Mouse (Mus musculus): ENCODE results near the gene Adat3. TPM values are rescaled to one million over a fixed set of nuclear protein-coding genes. Genes with fewer than 3 reads are reported as not detected.
"Not testable (repeated sequence)": the region's sequence is repeated elsewhere in the genome, so short reads cannot be mapped to it uniquely, and the experiment has no call there.

Gene Adat3
- total RNA-seq, 2 experiments from 2014 or later, result 0.84 to 1.2 TPM

- peak; percentile 96 for DNase-seq (ENCODE audit: low spot score)
- intact Hi-C loops (cut with DNase I), result no loop called here
These were observed 25.2 kb upstream of the Adat3 start, which contains the start of gene Klf16 for GRCm38 (mm10) chr10:80577195-80578130. Gene Klf16 (minus strand): TSS chr10:80577321.

- DNase-seq (ENCODE audit: low spot score), result peak; percentile 77
- intact Hi-C loops (cut with DNase I), result no loop called here
These were observed 24.4 kb upstream of the Adat3 start for GRCm38 (mm10) chr10:80578131-80578750.

- no peak for DNase-seq (ENCODE audit: low spot score)
- intact Hi-C loops (cut with DNase I), result no loop called here
These were observed 23.8 kb upstream of the Adat3 start for GRCm38 (mm10) chr10:80578911-80579310.

- intact Hi-C loops (cut with DNase I), result no loop called here
- DNase-seq (ENCODE audit: low spot score), result no peak
These were observed 19.6 kb upstream of the Adat3 start for GRCm38 (mm10) chr10:80583047-80583446.

DNA sequence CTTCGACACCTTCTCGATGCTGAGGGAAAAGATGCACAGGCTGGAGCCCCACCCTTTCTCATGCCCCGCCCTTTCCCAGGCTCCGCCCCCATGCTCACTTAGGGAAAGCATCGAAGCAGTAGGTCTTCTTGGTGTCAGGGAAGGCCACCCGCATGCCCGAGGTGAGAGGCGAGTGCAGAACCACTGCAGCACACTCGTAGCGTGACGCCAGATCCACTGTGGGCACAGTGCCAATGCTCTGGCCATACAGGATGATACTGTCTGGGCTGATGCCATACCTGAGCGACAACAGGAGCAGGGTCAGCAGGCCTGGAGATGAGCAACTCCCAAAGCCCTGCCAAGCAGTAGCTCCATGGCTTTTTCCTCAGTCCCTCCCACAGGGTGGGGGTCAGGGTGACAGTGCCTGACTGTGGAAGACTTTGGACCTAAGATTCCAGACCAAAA lies 18.6 kb upstream of the Adat3 start:
- DNase-seq (ENCODE audit: low spot score), result no peak
- intact Hi-C loops (cut with DNase I), result no loop called here

DNA sequence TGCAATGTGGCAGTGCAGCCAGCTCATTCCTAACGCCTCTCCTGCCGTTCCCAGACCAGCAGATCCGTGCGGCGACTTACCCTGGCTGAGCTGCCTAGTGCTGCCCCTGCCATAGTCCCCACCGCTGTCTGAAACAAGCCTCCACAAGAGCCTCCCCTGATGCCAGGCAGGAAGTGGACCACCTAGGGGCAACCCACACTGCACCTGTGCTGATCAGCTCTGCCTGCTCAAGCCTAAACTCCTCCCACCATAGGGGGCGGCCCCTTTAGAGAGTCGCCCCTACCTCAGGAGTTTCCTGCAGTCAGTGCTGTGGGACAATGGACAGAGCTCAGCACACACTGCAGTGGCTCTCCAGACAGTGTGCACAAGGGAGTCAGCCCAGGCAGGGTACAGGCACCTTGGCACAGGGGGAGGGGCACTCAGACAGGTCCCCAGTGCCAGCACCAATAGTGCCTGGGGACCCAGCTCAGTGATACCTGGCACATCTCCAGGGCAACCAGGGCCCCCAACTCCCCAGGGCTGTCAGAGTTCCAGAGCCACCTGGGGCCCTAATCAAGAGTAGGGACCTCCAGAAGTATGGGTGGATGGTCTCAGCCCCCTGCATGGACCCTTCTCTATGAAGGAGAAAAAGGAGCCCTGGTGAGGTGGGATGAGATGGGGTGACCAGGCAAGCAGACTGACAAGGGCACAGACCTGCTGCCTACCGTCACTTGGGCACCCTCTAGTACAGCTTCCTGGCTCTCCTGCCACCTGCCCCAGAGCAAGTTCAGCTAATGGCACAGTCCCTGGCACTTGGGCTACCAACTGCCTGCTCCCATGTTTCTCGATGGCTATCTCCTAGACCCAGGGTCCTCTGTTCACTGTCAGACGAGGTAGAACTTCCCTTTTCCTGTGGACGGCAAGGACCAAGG lies 17.8 kb upstream of the Adat3 start:
- no peak for DNase-seq (ENCODE audit: low spot score)
- intact Hi-C loops (cut with DNase I), result no loop called here

GRCm38 (mm10) chr10:80585581-80585980 lies 17.1 kb upstream of the Adat3 start:
- intact Hi-C loops (cut with DNase I), result no loop called here
- DNase-seq (ENCODE audit: low spot score), result no peak

DNA sequence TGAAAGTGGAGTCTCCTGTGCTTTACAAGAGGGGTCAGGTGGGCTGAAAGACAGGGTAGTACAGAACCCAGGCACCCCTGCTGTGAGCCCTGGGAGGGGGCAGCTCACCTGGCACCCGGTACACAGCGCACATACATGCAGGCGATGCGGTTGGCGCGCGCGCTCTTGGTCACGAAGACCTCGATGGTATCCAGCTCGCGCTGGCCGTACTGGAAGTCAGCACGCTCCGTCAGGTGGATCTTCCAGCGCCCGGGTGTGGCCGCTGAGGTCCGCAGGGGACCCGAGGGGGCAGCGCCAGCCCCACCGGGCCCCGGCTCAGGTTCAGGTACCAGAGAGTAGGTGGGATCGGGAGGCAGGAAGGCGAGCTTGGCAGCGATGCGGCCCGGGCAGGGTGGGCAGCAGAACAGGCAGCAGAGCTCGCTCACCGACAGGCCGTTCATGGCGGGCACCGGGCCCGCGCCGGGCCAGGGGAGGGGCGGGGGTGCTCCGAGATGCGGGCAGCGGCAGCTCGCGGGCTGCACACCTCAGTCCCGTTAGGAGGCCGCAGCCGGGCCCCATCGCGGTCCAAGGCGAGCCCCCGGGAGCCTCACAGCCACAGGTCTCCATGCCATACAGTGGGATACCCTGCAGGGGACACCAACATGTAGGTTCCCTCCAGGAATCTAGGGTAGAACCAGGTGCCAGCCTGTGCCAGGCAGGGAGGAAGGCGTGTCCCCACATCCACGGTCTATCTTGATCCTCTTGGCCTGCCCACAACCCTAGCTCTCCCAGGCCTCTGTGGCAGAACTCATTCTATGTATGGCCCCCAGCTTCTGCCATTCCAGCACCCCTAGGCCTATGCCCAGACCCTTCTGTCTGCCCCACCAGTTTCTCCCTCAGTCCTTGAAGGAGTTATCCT lies 16.0 kb upstream of the Adat3 start:
- no peak for DNase-seq (ENCODE audit: low spot score)
- intact Hi-C loops (cut with DNase I), result no loop called here

- intact Hi-C loops (cut with DNase I), result no loop called here
- no peak for DNase-seq (ENCODE audit: low spot score)
These were observed 15.4 kb upstream of the Adat3 start for GRCm38 (mm10) chr10:80587305-80587657.

DNA sequence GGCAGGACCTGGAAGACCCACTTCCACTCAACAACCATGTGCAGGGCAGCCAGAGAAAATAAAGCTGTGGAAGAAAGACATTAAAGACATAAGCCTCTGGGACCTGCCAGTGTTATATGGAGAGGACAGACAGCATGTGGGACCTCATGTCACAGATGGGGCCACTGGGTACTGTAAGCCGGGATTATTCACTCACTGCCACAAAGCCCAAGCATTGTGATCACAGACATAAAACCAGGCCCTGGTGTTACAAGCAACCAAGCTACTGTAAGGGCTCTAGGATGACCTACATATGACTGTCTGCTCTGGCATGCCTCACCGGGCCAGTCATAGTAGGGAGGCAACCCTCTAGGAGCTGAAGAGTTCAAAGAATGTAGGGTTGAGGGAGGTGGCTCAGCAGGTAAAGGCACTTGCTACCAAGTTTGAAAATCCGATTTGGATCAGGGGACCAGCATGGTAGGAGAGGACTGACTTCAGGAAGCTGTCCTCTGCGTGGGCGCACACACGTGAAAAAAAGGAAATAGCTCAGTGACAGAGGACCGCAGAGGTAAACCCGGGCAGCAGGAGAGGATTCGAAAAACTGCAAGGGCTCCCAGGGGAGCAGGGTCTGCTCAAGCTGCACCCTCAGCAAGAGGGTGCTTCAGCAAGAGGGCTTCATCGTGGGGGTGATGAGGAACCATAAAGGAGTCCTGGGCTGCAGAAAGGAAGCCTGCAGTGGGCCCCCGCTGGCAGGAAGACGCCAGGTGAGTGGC lies 13.4 kb upstream of the Adat3 start:
- DNase-seq (ENCODE audit: low spot score), result no peak
- intact Hi-C loops (cut with DNase I), result no loop called here

DNA sequence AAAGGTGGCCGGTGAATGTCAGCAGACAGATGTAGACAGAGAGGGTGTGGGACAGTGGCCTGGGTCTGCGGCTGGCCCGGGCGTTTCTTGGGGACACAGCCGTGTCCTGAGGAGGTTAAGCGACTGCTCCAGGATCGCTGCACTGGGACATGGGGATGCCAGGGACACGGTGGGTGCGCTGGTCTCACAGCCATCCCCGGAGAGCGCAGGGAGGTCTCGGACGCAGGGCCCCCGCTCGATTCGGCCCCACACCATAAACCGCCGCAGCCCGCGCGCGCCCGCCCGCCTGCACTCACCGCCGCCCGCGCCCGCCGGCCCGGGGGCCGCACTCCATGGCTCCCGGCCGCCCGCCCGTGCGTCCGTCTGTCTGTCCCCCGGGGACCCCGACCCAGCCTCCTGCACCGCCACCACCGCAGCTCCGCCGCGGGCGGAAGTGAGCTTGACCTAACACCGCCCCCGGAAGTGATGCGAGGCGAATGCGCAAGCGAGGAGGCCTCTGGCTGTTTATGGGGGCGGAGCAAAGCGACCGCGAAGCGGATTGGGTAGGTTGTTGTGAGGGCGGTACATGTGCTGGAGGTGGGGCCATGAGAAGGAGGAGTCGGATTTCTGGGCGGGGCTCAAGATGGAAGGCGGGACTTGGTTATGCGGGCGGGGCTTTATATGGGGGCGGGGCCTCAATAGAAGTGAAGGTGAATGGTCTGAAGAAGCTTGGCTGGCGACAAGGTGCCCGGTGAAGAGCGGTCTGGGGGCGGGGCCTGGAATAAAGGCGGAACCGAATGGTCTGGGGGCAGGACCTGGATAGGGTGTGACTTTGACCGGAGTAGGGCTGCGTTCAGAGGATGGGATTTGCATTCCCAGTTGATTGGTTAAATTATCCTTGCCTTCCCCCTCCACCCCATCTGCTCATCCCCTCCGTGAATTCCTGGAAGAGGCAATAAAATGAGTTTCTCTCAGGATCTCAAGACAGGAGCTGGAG lies 12.5 kb upstream of the Adat3 start, which contains the start of gene Abhd17a:
TSS of gene Abhd17a (minus strand) at position 463 of the 976 bp plus-strand sequence.
- intact Hi-C loops (cut with DNase I), result loop anchor here (2.0 kb wide), 1 partner anchor 35 kb away; no protein-coding TSS in a partner anchor
- peak; percentile 91 for DNase-seq (ENCODE audit: low spot score)

GRCm38 (mm10) chr10:80596318-80596717 lies 6.4 kb upstream of the Adat3 start:
- intact Hi-C loops (cut with DNase I), result no loop called here
- no peak for DNase-seq (ENCODE audit: low spot score)

DNA sequence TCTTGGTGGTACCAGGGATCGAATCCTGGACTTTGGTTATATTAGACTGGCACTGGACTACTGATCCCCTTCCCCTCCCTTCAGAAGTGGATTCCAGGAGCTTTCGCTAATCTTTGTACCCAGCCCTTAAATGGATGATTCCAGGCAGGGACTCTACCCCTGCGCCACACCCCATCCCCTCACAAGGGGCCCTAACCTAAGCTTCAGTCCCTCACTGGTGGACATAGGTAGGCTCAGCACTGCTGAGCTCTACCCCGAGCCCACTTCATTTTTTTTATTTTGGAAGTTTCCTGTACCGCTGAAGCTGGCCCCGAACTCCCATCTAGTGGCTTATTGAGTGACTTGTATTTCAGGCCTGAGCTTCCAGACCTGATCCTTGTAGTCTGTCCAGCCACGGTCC lies 684 bp downstream of the Adat3 start:
- intact Hi-C loops (cut with DNase I), result loop anchor here (2.0 kb wide), 1 partner anchor 17 kb away; no protein-coding TSS in a partner anchor
- DNase-seq (ENCODE audit: low spot score), result no peak

- DNase-seq (ENCODE audit: low spot score), result no peak
- intact Hi-C loops (cut with DNase I), result no loop called here
These were observed 1.4 kb downstream of the Adat3 start for GRCm38 (mm10) chr10:80604001-80604509.

- intact Hi-C loops (cut with DNase I), result no loop called here
- DNase-seq (ENCODE audit: low spot score), result no peak
These were observed 2.3 kb downstream of the Adat3 start for GRCm38 (mm10) chr10:80604988-80605387.

- intact Hi-C loops (cut with DNase I); DNase-seq (ENCODE audit: low spot score): not testable (repeated sequence)
These were observed 3.0 kb downstream of the Adat3 start, which contains the start of gene Gm49322 for GRCm38 (mm10) chr10:80605721-80606120. Gene Gm49322 (plus strand): TSS chr10:80606021.

GRCm38 (mm10) chr10:80606306-80606705 lies 3.6 kb downstream of the Adat3 start:
- intact Hi-C loops (cut with DNase I), result no loop called here
- no peak for DNase-seq (ENCODE audit: low spot score)

Measured in heart, postnatal 25 days (tissue).